Mouse (Mus musculus): Measurements from ENCODE around the gene Fitm2. TPM values are rescaled to one million over a fixed set of nuclear protein-coding genes. Genes with fewer than 3 reads are reported as not detected.
A peak's percentile ranks its signal among the peaks of the same experiment; 100 is the strongest.

Fitm2 gene
- total RNA-seq, 2 experiments from 2014 or later, result 203 to 216 TPM

- peak in 1 of 2 experiments; percentile 19 for DNase-seq
These were observed 49.4 kb downstream of the Fitm2 start for GRCm38 (mm10) chr2:163422895-163423660.

DNA sequence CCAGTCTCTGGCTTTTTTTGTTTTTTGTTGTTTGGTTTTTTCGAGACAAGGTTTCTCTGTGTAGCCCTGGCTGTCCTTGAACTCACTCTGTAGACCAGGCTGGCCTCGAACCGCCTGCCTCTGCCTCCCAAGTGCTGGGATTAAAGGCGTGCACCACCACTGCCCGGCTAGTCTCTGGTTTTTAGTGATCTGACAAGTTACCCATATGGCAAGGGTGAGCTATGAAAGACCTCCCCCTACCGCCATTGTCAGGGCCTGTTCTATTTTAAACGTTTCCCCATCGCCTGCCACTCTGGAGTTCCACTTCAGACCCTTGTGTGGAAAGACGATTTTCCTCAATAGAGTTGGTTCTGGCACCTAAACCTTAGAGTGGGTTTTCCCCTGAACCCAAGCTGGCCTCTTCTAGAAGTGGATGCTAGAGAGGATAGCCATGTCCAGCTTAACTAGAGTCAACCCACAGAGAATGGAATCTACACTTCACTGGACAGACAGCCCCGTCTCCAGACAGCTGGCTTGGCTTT lies 52.0 kb downstream of the Fitm2 start:
- DNase-seq, result no peak

- DNase-seq, result peak; percentile 99 to 100
These were observed 52.9 kb downstream of the Fitm2 start for GRCm38 (mm10) chr2:163419346-163420045.

- DNase-seq, result no peak
These were observed 53.5 kb downstream of the Fitm2 start for GRCm38 (mm10) chr2:163418841-163419345.

DNA sequence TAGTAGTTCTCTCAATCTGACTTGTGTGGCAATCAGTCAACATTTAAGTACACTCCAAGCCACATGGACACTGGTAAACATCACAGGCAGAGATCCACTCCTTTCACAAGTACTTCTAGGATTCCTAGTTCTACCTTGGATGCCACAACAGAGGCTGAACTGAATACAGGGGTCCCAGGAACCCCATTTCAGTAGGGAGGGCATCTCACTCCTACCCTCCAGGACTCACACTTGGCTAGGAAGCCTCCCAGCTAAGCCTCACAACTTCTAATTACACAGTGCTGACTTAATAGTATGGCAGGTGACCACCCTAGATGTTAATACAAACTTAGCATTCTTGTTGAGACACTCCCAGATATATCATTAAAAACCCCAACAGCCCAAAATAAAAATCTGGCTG lies 54.6 kb downstream of the Fitm2 start:
- no peak for DNase-seq

- DNase-seq, result no peak
These were observed 55.4 kb downstream of the Fitm2 start for GRCm38 (mm10) chr2:163417026-163417425.

Other genes with a start within 250 kb of the Fitm2 start
- gene Jph2, start 74.6 kb downstream of the Fitm2 start, total RNA-seq (2021), result 100 to 1,000 TPM; 393 to 402 TPM
- 10 to 100 TPM; 17.5 to 30.0 TPM for gene Oser1, start 47.9 kb downstream of the Fitm2 start, total RNA-seq (2021)
- not detected for gene Gdap1l1, start 34.2 kb downstream of the Fitm2 start, total RNA-seq (2021)
- not detected for gene R3hdml, start 19.7 kb upstream of the Fitm2 start, total RNA-seq (2021)
- not detected for gene Hnf4a, start 34.2 kb upstream of the Fitm2 start, total RNA-seq (2021)
- gene Ttpal, start 129.7 kb upstream of the Fitm2 start, total RNA-seq (2021), result 10 to 100 TPM; 12.0 to 16.8 TPM
- gene Serinc3, start 172.5 kb upstream of the Fitm2 start, total RNA-seq (2021), result 100 to 1,000 TPM; 284 to 364 TPM
- 100 to 1,000 TPM; 219 to 232 TPM for gene Pkig, start 185.8 kb upstream of the Fitm2 start, total RNA-seq (2021)